Mouse (Mus musculus) lung, embryonic 16.5 days (tissue): ENCODE data around the gene Jrkl. TPM values are rescaled to one million over a fixed set of nuclear protein-coding genes. Genes with fewer than 3 reads are reported as not detected.

Source experiments
- ATAC-seq: fragments of 200-750 bp; cut with Nextera tagmentation; 2 replicates; pipeline ENCODE4 v1.8.0; 2017; ENCODE audit warnings: low read depth, mild to moderate bottlenecking, moderate library complexity
- H3K27ac ChIP-seq: fragments of 300-500 bp; sonication (generic); 2 replicates; pipeline ENCODE4 v1.5.1; 2014; ENCODE audit warnings: mild to moderate bottlenecking, control low read depth, low read length
- H3K27me3 ChIP-seq: fragments of 300-500 bp; sonication (generic); 2 replicates; pipeline ENCODE4 v1.6.1; 2014; ENCODE audit warnings: low read depth, low read length, mixed read lengths; ENCODE audit not compliant: control insufficient read depth, insufficient read depth
- H3K36me3 ChIP-seq: fragments of 300-500 bp; sonication (generic); 2 replicates; pipeline ENCODE4 v1.6.1; 2014; ENCODE audit warnings: low read length; ENCODE audit not compliant: control insufficient read depth, insufficient read depth
- H3K4me1 ChIP-seq: fragments of 300-500 bp; sonication (generic); replicated peaks from 2 replicates; pipeline ENCODE4 v1.6.1; 2014; ENCODE audit warnings: low read length, mixed read lengths; ENCODE audit not compliant: control insufficient read depth, insufficient read depth
- H3K4me2 ChIP-seq: fragments of 300-500 bp; sonication (generic); 2 replicates; pipeline ENCODE4 v1.6.1; 2014; ENCODE audit warnings: low read depth, low read length, control low read depth
- H3K4me3 ChIP-seq: fragments of 300-500 bp; sonication (generic); 2 replicates; pipeline ENCODE4 v1.5.1; 2014; ENCODE audit warnings: mild to moderate bottlenecking, low read length, control low read depth
- H3K9ac ChIP-seq: fragments of 300-500 bp; sonication (generic); 2 replicates; pipeline ENCODE4 v1.6.1; 2014; ENCODE audit warnings: low read length, control low read depth
- H3K9me3 ChIP-seq: fragments of 300-500 bp; sonication (generic); 2 replicates; pipeline ENCODE4 v1.6.1; 2016; ENCODE audit warnings: low read length; ENCODE audit not compliant: control insufficient read depth
- whole genome bisulfite sequencing: fragments of 180-500 bp; shearing (Covaris S2); extraction: QIAGEN DNeasy Blood & Tissue Kit; methylation state at CpG from one replicate; pipeline ENCODE4 v1.1.7; 2014; 5-methylcytosine and 5-hydroxymethylcytosine counted together
- polyA plus RNA-seq: library from polyadenylated mRNA; unstranded; fragments of >200 nt; fragmentation: Nextera tagmentation; extraction: Ambion mirVana; gene quantifications from 2 replicates; pipeline ENCODE4 v1.2.1, GENCODE M21; 2015

The Jrkl gene
- polyA plus RNA-seq, 1 experiment from 2014 or later: 11.1 TPM

DNA sequence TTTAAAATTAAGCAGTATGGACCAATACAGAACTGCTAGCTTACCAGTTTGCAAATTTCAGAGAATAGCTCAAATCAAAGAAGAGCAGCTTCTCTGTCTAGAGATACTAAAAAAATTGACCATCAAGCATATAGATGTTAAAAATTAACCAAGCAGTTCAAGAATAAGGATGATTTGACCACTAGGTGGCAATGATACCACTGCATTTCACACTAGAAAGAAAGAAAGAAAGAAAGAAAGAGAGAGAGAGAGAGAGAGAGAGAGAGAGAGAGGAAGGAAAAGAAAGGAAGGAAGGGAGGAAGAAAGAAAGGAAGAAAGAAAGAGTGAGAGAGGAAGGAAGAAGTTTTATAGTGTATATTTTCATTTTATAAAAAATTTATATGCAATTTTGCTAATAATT is 3.3 kb downstream of the Jrkl start:
- H3K4me2 ChIP-seq: no peak overlapping the region
- H3K4me3 ChIP-seq: no peak overlapping the region
- H3K27me3 ChIP-seq: no peaks in the 10 kb centered on the region
- H3K9me3 ChIP-seq: no peaks in the 10 kb centered on the region
- no peak overlapping the region for H3K27ac ChIP-seq
- no peak for ATAC-seq
- no peak overlapping the region for H3K9ac ChIP-seq
- no peaks in the 10 kb centered on the region for H3K36me3 ChIP-seq
- peaks cover 3% of the 10 kb centered on the region; the same call in 1 of the 2 replicates for H3K4me1 ChIP-seq

DNA sequence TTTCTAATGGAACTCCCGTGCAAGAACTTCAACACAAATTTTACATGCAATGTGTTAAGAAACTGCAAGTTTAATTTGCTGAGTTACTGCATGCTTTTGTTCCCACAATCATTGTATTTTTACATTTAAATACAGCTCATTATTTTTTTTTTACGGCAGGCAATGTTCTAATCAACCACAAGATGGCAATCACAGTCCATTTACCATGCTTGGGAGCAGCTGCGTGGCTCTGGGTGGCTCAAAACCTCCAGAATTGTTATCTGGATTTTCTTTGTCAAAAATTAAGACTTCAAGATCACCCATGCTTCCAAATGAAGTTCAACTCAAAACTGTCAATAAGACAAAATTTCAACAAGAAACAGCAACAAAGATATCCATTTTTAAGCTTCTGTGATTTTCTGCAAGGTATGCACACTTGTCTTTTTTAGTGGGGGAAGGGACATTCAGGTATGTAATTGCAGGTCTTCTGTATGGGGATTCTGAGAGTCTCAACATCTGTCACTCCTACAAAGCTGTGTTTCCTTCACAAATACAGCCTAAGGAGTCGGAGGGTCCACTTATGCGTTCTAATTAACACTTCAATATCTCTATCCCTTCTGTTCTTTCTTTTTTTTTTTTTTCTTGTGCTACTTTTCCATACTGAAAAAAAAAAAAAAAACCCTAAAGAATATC is 13.9 kb downstream of the Jrkl start:
- WGBS: 19% methylated on average over 5 of the region's 5 CpGs
- no peaks in the 10 kb centered on the region for H3K4me1 ChIP-seq
- H3K4me2 ChIP-seq: no peak overlapping the region
- H3K27me3 ChIP-seq: no peaks in the 10 kb centered on the region
- H3K36me3 ChIP-seq: no peaks in the 10 kb centered on the region
- no peak for ATAC-seq
- no peak overlapping the region for H3K27ac ChIP-seq
- no peaks in the 10 kb centered on the region for H3K9me3 ChIP-seq
- no peak overlapping the region for H3K4me3 ChIP-seq
- no peak overlapping the region for H3K9ac ChIP-seq

DNA sequence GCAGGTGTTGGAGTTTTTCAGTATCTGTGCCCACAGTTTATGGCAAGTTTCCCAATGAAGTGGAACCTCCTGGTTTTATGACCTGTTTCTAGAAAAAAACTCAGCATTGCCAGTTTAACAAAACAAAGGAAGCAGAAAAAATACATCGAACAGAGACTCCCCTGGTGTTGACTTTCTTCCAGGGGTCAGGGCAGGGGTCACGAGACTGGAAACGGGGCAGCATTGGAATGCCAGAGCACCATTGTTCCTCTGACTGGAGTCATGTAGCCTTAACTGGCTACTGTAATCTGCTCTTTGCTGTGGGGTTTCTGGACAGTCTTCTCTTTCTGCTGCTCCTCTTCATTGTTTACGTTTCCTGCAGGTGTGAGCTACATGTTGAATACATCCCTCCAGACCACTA is 15.1 kb downstream of the Jrkl start:
- ATAC-seq: no peak
- 6% methylated on average over 4 of the region's 4 CpGs for WGBS
- Histone ChIP-seq H3K4me3 (no peak overlapping the region), H3K4me2 (no peak overlapping the region), H3K36me3 (no peaks in the 10 kb centered on the region), H3K9ac (no peak overlapping the region), H3K27me3 (no peaks in the 10 kb centered on the region), H3K27ac (no peak overlapping the region), H3K9me3 (no peaks in the 10 kb centered on the region), H3K4me1 (no peaks in the 10 kb centered on the region)

DNA sequence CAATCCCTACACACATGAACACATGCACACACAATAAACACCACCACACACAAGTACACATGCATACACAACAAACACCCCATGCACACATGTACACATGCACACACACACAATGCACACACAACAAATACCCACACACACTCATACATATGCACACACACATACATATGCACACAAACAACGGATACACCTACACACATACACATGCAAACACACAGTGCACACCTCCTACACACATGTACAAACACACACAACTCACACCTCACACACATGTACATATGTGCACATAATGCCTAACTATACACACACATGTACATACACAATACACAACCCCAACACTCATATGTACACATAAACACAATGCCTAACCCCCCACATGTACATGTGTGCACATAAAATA is 19.8 kb downstream of the Jrkl start:
- WGBS: 80% methylated on average over 1 of the region's 1 CpGs
- Histone ChIP-seq H3K9me3 (no peaks in the 10 kb centered on the region), H3K27me3 (no peaks in the 10 kb centered on the region), H3K27ac (no peak overlapping the region), H3K36me3 (no peaks in the 10 kb centered on the region), H3K4me1 (no peaks in the 10 kb centered on the region), H3K9ac (no peak overlapping the region), H3K4me2 (no peak overlapping the region), H3K4me3 (no peak overlapping the region)
- ATAC-seq: no peak

DNA sequence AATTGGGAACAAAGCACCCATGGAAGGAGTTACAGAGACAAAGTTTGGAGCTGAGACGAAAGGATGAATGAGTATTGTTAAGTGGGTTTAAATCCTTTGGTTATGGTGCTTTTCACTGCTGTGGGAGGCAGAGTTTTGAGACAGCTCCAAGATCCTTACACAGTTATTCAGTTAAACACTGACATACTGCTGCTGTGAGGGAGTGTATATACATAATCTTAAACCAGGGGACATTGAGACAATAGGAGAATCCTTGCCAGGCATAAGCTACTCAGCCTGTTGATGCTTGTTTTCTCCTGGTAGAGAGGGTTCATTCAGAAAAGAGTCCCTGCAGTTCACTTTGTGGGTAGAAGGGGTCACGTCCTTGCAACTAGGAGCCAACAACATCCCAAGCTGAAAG is 39.3 kb downstream of the Jrkl start:
- Histone ChIP-seq H3K27me3 (no peaks in the 10 kb centered on the region), H3K4me3 (no peak overlapping the region), H3K9ac (no peak overlapping the region), H3K4me2 (no peak overlapping the region), H3K36me3 (no peaks in the 10 kb centered on the region), H3K9me3 (no peaks in the 10 kb centered on the region), H3K27ac (no peak overlapping the region), H3K4me1 (no peaks in the 10 kb centered on the region)
- no peak for ATAC-seq
- WGBS: 73% methylated on average over 2 of the region's 2 CpGs

DNA sequence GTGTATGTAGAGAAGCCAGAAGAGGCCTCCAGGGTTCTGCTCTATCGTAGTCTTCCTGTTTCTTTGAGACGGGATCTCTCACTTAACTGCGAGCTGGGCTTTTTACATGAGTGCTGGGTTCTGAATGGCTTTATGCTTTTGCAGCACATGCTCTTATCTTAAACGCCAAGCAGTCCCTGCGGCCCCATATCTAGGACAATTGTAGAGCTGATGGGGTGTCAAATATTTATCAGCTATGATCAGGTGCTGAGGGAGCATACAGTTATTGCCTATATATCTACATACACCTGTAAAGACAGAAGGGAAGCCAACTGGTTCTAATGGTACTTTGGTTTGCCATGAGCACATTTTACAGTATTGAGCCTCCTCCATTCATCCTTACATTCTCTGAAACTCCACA is 41.9 kb downstream of the Jrkl start:
- 70% methylated on average over 5 of the region's 5 CpGs for WGBS
- no peak for ATAC-seq
- Histone ChIP-seq H3K27ac (no peak overlapping the region), H3K4me1 (no peaks in the 10 kb centered on the region), H3K9ac (no peak overlapping the region), H3K36me3 (no peaks in the 10 kb centered on the region), H3K4me3 (no peak overlapping the region), H3K4me2 (no peak overlapping the region), H3K9me3 (no peaks in the 10 kb centered on the region), H3K27me3 (no peaks in the 10 kb centered on the region)

DNA sequence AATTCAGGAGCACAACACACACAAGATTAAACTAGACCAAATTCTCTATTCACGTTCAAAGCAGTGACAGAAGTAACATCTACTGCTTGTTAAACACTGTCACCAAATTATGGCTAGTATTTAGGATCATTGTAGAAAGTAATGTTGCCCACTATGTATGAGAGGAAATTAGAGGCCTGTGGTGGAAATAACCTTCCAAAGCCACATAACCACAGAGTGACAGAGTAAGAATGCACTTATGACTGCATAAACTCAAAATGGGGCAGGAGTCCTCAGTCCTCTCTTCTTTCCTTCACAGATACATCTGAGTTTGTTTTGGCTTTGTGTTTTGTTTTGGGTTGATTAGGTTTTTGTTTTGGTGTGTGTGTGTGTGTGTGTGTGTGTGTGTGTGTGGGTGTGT is 42.5 kb downstream of the Jrkl start:
- Histone ChIP-seq H3K4me1 (no peaks in the 10 kb centered on the region), H3K9me3 (no peaks in the 10 kb centered on the region), H3K4me3 (no peak overlapping the region), H3K9ac (no peak overlapping the region), H3K4me2 (no peak overlapping the region), H3K27ac (no peak overlapping the region), H3K36me3 (no peaks in the 10 kb centered on the region), H3K27me3 (no peaks in the 10 kb centered on the region)
- no peak for ATAC-seq
- 77% methylated on average over 1 of the region's 1 CpGs for WGBS

DNA sequence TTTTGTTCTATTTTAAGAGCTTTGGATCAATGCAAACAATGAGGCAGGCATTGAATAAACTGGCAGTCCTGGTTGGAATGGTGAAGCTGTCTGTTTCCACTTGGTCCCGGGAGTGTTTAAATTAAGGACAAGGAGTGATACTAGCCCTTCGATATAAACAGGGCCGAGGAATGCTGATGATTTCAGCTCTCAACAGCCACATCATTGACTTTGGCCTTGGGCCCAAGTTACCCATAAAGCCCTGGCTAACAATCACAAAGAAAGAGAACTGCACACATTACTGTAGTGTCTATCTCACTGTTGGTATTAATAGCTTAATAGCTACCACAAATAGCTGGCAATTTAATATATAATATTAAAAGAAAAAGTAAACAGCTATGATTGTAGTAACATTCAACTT is 45.5 kb downstream of the Jrkl start:
- no peaks in the 10 kb centered on the region for H3K4me1 ChIP-seq
- WGBS: 35% methylated on average over 3 of the region's 3 CpGs
- no peak overlapping the region for H3K27ac ChIP-seq
- no peaks in the 10 kb centered on the region for H3K36me3 ChIP-seq
- H3K4me3 ChIP-seq: no peak overlapping the region
- no peaks in the 10 kb centered on the region for H3K9me3 ChIP-seq
- no peak overlapping the region for H3K4me2 ChIP-seq
- peak; percentile 56; the same call in 1 of the 2 replicates for ATAC-seq
- H3K27me3 ChIP-seq: no peaks in the 10 kb centered on the region
- H3K9ac ChIP-seq: no peak overlapping the region

DNA sequence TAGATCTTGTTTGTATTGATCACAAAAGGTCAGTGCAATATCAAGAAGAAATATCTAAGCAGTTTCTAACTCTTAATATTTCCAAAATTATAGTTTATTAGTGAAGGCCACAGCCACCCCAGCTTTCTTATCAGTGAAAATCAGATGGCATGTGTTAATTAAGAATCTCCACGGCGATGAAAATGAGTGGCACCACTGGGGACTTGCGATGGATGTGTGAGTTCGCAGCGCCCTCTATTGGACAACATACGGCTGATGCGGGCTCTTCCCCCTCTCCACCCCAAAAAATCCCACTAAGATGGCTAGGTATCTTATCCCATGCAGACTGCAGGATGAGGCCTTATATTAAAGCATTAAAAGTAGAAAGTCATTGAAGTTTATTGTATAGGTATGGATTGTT is 49.9 kb downstream of the Jrkl start:
- 6% methylated on average over 7 of the region's 7 CpGs for WGBS
- ATAC-seq: no peak
- H3K4me3 ChIP-seq: no peak overlapping the region
- no peak overlapping the region for H3K4me2 ChIP-seq
- H3K9ac ChIP-seq: no peak overlapping the region
- no peak overlapping the region for H3K27ac ChIP-seq
- H3K4me1 ChIP-seq: no peaks in the 10 kb centered on the region
- H3K36me3 ChIP-seq: no peaks in the 10 kb centered on the region
- H3K9me3 ChIP-seq: no peaks in the 10 kb centered on the region
- H3K27me3 ChIP-seq: no peaks in the 10 kb centered on the region

DNA sequence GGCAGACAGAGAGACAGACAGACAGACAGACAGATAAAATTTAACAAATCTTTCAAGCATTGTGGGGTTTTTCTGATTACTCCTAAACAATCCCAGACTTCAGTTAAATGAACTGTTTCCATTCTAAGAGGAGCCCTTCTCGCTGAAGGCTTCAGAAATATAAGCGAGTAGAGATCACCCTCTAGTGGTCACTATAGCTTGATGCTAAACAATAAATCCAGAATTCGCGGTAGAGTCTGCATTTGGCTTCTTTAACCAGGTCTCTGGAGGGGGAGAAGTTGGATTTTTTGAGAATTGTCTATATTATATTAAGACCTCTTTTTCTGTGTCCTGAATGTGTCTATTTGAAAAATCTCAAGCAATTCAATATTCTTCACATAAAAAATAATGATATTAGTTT is 50.4 kb downstream of the Jrkl start:
- Histone ChIP-seq H3K36me3 (no peaks in the 10 kb centered on the region), H3K4me3 (no peak overlapping the region), H3K27me3 (no peaks in the 10 kb centered on the region), H3K4me1 (no peaks in the 10 kb centered on the region), H3K4me2 (no peak overlapping the region), H3K27ac (no peak overlapping the region), H3K9ac (no peak overlapping the region), H3K9me3 (no peaks in the 10 kb centered on the region)
- WGBS: 2% methylated on average over 4 of the region's 4 CpGs
- peak; percentile 34; the same call in 1 of the 2 replicates for ATAC-seq
